8 mouse cellular contexts compared by ENCODE assay signal in the genomic region with DNA sequence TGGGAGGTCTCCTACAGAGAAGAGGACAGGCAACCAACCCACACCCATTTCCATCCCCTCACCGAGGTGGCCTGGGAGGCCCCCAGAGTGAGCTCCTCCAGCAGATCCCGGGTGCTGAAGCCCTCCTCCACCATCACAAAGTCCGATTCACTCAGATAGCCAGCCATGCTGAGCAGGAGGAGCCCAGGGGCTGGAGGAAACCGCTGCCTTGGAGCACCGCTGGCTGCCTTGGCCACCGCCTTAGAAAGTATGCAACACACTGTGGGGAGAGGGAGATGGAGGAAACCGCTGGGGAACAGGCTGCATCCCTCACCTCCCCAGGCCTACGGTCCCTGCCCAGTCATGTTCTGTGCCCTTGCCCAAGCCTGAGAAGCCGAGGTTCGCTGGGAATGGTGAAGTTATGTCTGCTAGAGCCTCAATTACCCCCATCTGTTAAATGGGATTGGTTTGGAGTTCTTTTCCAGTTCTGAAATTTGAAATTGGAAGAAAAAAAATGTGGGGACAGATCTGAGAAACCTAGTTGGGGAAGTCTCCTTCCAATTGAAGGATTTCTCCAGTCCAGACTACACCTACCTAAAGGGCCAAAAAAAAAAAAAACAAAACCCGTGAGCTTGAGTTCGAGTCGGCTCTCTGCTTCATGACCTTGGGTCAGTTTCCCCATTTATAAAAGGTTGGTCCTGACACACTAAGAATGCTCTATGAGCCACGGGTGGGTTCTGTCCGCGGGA. TPM values are rescaled to one million over a fixed set of nuclear protein-coding genes. Genes with fewer than 3 reads are reported as not detected.
DNase-seq lines count a peak whose midpoint lies in the region; ATAC-seq lines count a peak whose summit lies in the region.

No protein-coding gene starts in this region.

- DNase-seq in kidney, postnatal 14 days = no peak
- DNase-seq in hindbrain, embryonic 11.5 days (ENCODE audit: low spot score) = peak; percentile 27
- no peak for DNase-seq in gastrocnemius, postnatal 25 days
- no peak for DNase-seq in left cerebral cortex, adult 18-20 months (ENCODE audit: low spot score in 2 of 2)

- 4% methylated on average over 16 of the region's 16 CpGs for WGBS in kidney, embryonic 16.5 days
- 5% methylated on average over 16 of the region's 16 CpGs for WGBS in hindbrain, embryonic 11.5 days
- 5% methylated on average over 16 of the region's 16 CpGs for WGBS in midbrain, embryonic 13.5 days

- H3K27ac ChIP-seq in kidney, embryonic 16.5 days (ENCODE audit: low read length) = no peak overlapping the region
- H3K27ac ChIP-seq in brown adipose tissue, adult 24 weeks (replicated peaks; ENCODE audit: low read depth, low read length) = no peak overlapping the region
- H3K27ac ChIP-seq in hindbrain, embryonic 11.5 days (ENCODE audit: low read depth, low read length) = no peak overlapping the region
- no peak overlapping the region for H3K27ac ChIP-seq in midbrain, embryonic 13.5 days

- H3K9ac ChIP-seq in kidney, embryonic 16.5 days (replicated peaks; ENCODE audit: low read length) = peak overlapping the region; percentile 77
- H3K9ac ChIP-seq in hindbrain, embryonic 11.5 days (ENCODE audit: low read depth, low read length) = peak overlapping the region; percentile 80
- peak overlapping the region; percentile 84 for H3K9ac ChIP-seq in midbrain, embryonic 13.5 days (replicated peaks)

- no peak for ATAC-seq in kidney, embryonic 16.5 days (ENCODE audit: low FRiP score, low TSS enrichment)
- no peak for ATAC-seq in hindbrain, embryonic 11.5 days (ENCODE audit: low FRiP score)
- ATAC-seq in midbrain, embryonic 13.5 days = no peak
- no peak for ATAC-seq in monocyte, adult 5-6 weeks (replicated peaks; ENCODE audit: insufficient number of reproducible peaks, low FRiP score, low TSS enrichment, poor library complexity, severe bottlenecking)

- H3K4me1 ChIP-seq in kidney, embryonic 16.5 days (ENCODE audit: insufficient read depth, low read length) = peaks cover 19% of the 10 kb centered on the region
- H3K4me1 ChIP-seq in brown adipose tissue, adult 24 weeks (ENCODE audit: control insufficient read depth, insufficient read depth, insufficient read length, low read length) = peaks cover 2% of the 10 kb centered on the region; the same call in 1 of the 2 replicates
- H3K4me1 ChIP-seq in hindbrain, embryonic 11.5 days (replicated peaks; ENCODE audit: control insufficient read depth, insufficient read depth, low read length) = 0 out of 2 replicates have a peak, but pooled peaks cover 4% of the 10 kb centered on the region
- H3K4me1 ChIP-seq in midbrain, embryonic 13.5 days (replicated peaks) = peaks cover 31% of the 10 kb centered on the region

- H3K4me2 ChIP-seq in kidney, embryonic 16.5 days (replicated peaks; ENCODE audit: low read depth, low read length) = peak overlapping the region; percentile 97
- peak overlapping the region; percentile 94 for H3K4me2 ChIP-seq in hindbrain, embryonic 11.5 days (replicated peaks; ENCODE audit: low read depth, low read length)
- H3K4me2 ChIP-seq in midbrain, embryonic 13.5 days (replicated peaks) = peak overlapping the region; percentile 92

- H3K27me3 ChIP-seq in kidney, embryonic 16.5 days (ENCODE audit: insufficient read depth, low read length) = no peaks in the 10 kb centered on the region
- peaks cover 5% of the 10 kb centered on the region for H3K27me3 ChIP-seq in hindbrain, embryonic 11.5 days (ENCODE audit: control insufficient read depth, insufficient read depth, low read length)
- peaks cover 14% of the 10 kb centered on the region for H3K27me3 ChIP-seq in midbrain, embryonic 13.5 days

- peak overlapping the region; percentile 74 for H3K4me3 ChIP-seq in kidney, embryonic 16.5 days (ENCODE audit: low read length)
- H3K4me3 ChIP-seq in brown adipose tissue, adult 24 weeks (ENCODE audit: insufficient read depth, low read depth, low read length) = peak overlapping the region; percentile 72
- H3K4me3 ChIP-seq in hindbrain, embryonic 11.5 days (ENCODE audit: low read depth, low read length) = peak overlapping the region; percentile 72
- peak overlapping the region; percentile 64 for H3K4me3 ChIP-seq in midbrain, embryonic 13.5 days (replicated peaks)

- no peaks in the 10 kb centered on the region for H3K36me3 ChIP-seq in kidney, embryonic 16.5 days (ENCODE audit: insufficient read depth, low read length)
- no peaks in the 10 kb centered on the region for H3K36me3 ChIP-seq in hindbrain, embryonic 11.5 days (ENCODE audit: control insufficient read depth, insufficient read depth, low read length)
- H3K36me3 ChIP-seq in midbrain, embryonic 13.5 days = no peaks in the 10 kb centered on the region

- no peaks in the 10 kb centered on the region for H3K9me3 ChIP-seq in kidney, embryonic 16.5 days (ENCODE audit: low read length)
- H3K9me3 ChIP-seq in hindbrain, embryonic 11.5 days (ENCODE audit: control insufficient read depth, low read length) = no peaks in the 10 kb centered on the region
- H3K9me3 ChIP-seq in midbrain, embryonic 13.5 days = no peaks in the 10 kb centered on the region

RNA-seq across cellular contexts. Expression of gene Azin2, which starts 0.8 kb away (rescaled TPM):
- 21.7 and 26.3 TPM in 2 replicates for polyA plus RNA-seq in kidney, embryonic 16.5 days (2015; fragmentation: Nextera tagmentation; extraction: Ambion mirVana)
- polyA plus RNA-seq in brown adipose tissue, adult 24 weeks (2012; ENCODE audit: insufficient read depth, insufficient read length, missing spikeins) = 3.8 and 4.8 TPM in 2 replicates
- 10.8 and 12.5 TPM in 2 replicates for polyA plus RNA-seq in hindbrain, embryonic 11.5 days (2014; fragmentation: Nextera tagmentation; extraction: Ambion mirVana)
- polyA plus RNA-seq in midbrain, embryonic 13.5 days (2015; fragmentation: Nextera tagmentation; extraction: Ambion mirVana) = 17.4 and 21.3 TPM in 2 replicates
- total RNA-seq in gastrocnemius, postnatal 25 days (2021) = 1 to 10 TPM; 1.8 to 3.1 TPM
- 10 to 100 TPM; 45.4 to 47.6 TPM for total RNA-seq in left cerebral cortex, adult 18-20 months (2021)
- 2.2 to 11.7 TPM (median 5.8 TPM) in 3 replicates for total RNA-seq in monocyte, adult 5-6 weeks (2017)

RNA-seq across cellular contexts. Expression of gene Ak2, which starts 30.3 kb away (rescaled TPM):
- 226 and 238 TPM in 2 replicates for polyA plus RNA-seq in kidney, embryonic 16.5 days (2015; fragmentation: Nextera tagmentation; extraction: Ambion mirVana)
- 311 and 382 TPM in 2 replicates for polyA plus RNA-seq in brown adipose tissue, adult 24 weeks (2012; ENCODE audit: insufficient read depth, insufficient read length, missing spikeins)
- 119 and 128 TPM in 2 replicates for polyA plus RNA-seq in hindbrain, embryonic 11.5 days (2014; fragmentation: Nextera tagmentation; extraction: Ambion mirVana)
- 102 and 108 TPM in 2 replicates for polyA plus RNA-seq in midbrain, embryonic 13.5 days (2015; fragmentation: Nextera tagmentation; extraction: Ambion mirVana)
- 10 to 100 TPM; 27.4 to 36.0 TPM for total RNA-seq in gastrocnemius, postnatal 25 days (2021)
- total RNA-seq in left cerebral cortex, adult 18-20 months (2021) = 10 to 100 TPM; 24.3 to 27.2 TPM
- 62.2 to 89.0 TPM (median 73.4 TPM) in 3 replicates for total RNA-seq in monocyte, adult 5-6 weeks (2017)
